Mouse (Mus musculus) heart, embryonic 11.5 days (tissue): ENCODE data around the gene Trim2. TPM values are rescaled to one million over a fixed set of nuclear protein-coding genes. Genes with fewer than 3 reads are reported as not detected.

ENCODE experiments used
- ATAC-seq: fragments of 200-750 bp; cut with Nextera tagmentation; replicated peaks from 2 replicates; pipeline ENCODE4 v1.8.0; 2017; ENCODE audit warnings: moderate library complexity; ENCODE audit not compliant: insufficient number of reproducible peaks, low FRiP score, low TSS enrichment
- H3K27ac ChIP-seq: fragments of 300-500 bp; sonication (generic); 2 replicates; pipeline ENCODE4 v1.5.1; 2014; ENCODE audit warnings: mild to moderate bottlenecking, low read depth, low read length
- H3K27me3 ChIP-seq: fragments of 300-500 bp; sonication (generic); 2 replicates; pipeline ENCODE4 v1.6.1; 2014; ENCODE audit warnings: mild to moderate bottlenecking, low read length, mixed read lengths; ENCODE audit not compliant: control insufficient read depth, insufficient read depth
- H3K36me3 ChIP-seq: fragments of 300-500 bp; sonication (generic); 2 replicates; pipeline ENCODE4 v1.6.1; 2014; ENCODE audit warnings: mild to moderate bottlenecking, low read length, moderate library complexity, mixed read lengths; ENCODE audit not compliant: control insufficient read depth, insufficient read depth
- H3K4me1 ChIP-seq: fragments of 300-500 bp; sonication (generic); 2 replicates; pipeline ENCODE4 v1.6.1; 2014; ENCODE audit warnings: low read length; ENCODE audit not compliant: control insufficient read depth, insufficient read depth
- H3K4me2 ChIP-seq: fragments of 300-500 bp; sonication (generic); 2 replicates; pipeline ENCODE4 v1.6.1; 2014; ENCODE audit warnings: mild to moderate bottlenecking, moderate library complexity
- H3K4me3 ChIP-seq: fragments of 300-500 bp; sonication (generic); 2 replicates; pipeline ENCODE4 v1.5.1; 2014; ENCODE audit warnings: low read depth, low read length
- H3K9ac ChIP-seq: fragments of 300-500 bp; sonication (generic); 2 replicates; pipeline ENCODE4 v1.6.1; 2014; ENCODE audit warnings: mild to moderate bottlenecking, low read depth, low read length, moderate library complexity
- H3K9me3 ChIP-seq: fragments of 300-500 bp; sonication (generic); replicated peaks from 2 replicates; pipeline ENCODE4 v1.6.1; 2016; ENCODE audit warnings: low read length; ENCODE audit not compliant: control insufficient read depth
- WGBS: fragments of 180-500 bp; shearing (Covaris S2); extraction: QIAGEN DNeasy Blood & Tissue Kit; methylation state at CpG from one replicate; pipeline ENCODE4 v1.1.7; 2014; ENCODE audit not compliant: insufficient replicate concordance; 5-methylcytosine and 5-hydroxymethylcytosine counted together
- polyA plus RNA-seq: library from polyadenylated mRNA; unstranded; fragments of >200 nt; fragmentation: Nextera tagmentation; extraction: Ambion mirVana; gene quantifications from 2 replicates; pipeline ENCODE4 v1.2.1, GENCODE M21; 2014

Trim2 gene
- polyA plus RNA-seq, 1 experiment from 2014 or later, result 8.9 TPM

GRCm38 (mm10) chr3:84155558-84156006 lies 151.1 kb downstream of the Trim2 start, which contains the start of gene Mnd1:
Gene Mnd1 (minus strand): TSS chr3:84155786.
- peak; percentile 100 for ATAC-seq
- under 1% methylated on average over 29 of the region's 29 CpGs for WGBS
- H3K4me3 ChIP-seq, result peak within 1 kb of the TSS; percentile 47
- H3K9me3 ChIP-seq, result no peaks in the 10 kb centered on the region
- peak within 1 kb of the TSS; percentile 81 for H3K9ac ChIP-seq
- no peaks in the 10 kb centered on the region for H3K27me3 ChIP-seq
- H3K27ac ChIP-seq, result no peak within 1 kb of the TSS
- no peaks in the 10 kb centered on the region for H3K4me1 ChIP-seq
- H3K36me3 ChIP-seq, result no peaks in the 10 kb centered on the region
- H3K4me2 ChIP-seq, result peak within 1 kb of the TSS; percentile 99

GRCm38 (mm10) chr3:84155146-84155545 lies 151.5 kb downstream of the Trim2 start:
- Histone ChIP-seq H3K27ac (no peak overlapping the region), H3K27me3 (no peaks in the 10 kb centered on the region), H3K4me3 (peak overlapping the region; percentile 47), H3K4me1 (no peaks in the 10 kb centered on the region), H3K9ac (peak overlapping the region; percentile 81), H3K9me3 (no peaks in the 10 kb centered on the region), H3K36me3 (no peaks in the 10 kb centered on the region), H3K4me2 (peak overlapping the region; percentile 99)
- ATAC-seq, result peak; percentile 37
- 0% methylated on average over 26 of the region's 27 CpGs for WGBS

- H3K9ac ChIP-seq, result no peak overlapping the region
- no peaks in the 10 kb centered on the region for H3K4me1 ChIP-seq
- H3K4me3 ChIP-seq, result peak overlapping the region; percentile 47
- no peaks in the 10 kb centered on the region for H3K9me3 ChIP-seq
- no peak for ATAC-seq
- no peaks in the 10 kb centered on the region for H3K27me3 ChIP-seq
- no peaks in the 10 kb centered on the region for H3K36me3 ChIP-seq
- H3K27ac ChIP-seq, result no peak overlapping the region
- H3K4me2 ChIP-seq, result peak overlapping the region; percentile 99
- WGBS, result 15% methylated on average over 12 of the region's 12 CpGs
Measured at GRCm38 (mm10) chr3:84154721-84155141, 151.9 kb downstream of the Trim2 start.

- no peak overlapping the region for H3K4me2 ChIP-seq
- ATAC-seq, result no peak
- no peak overlapping the region for H3K4me3 ChIP-seq
- WGBS, result 97% methylated on average over 3 of the region's 3 CpGs
- no peak overlapping the region for H3K27ac ChIP-seq
- no peaks in the 10 kb centered on the region for H3K27me3 ChIP-seq
- H3K4me1 ChIP-seq, result no peaks in the 10 kb centered on the region
- no peaks in the 10 kb centered on the region for H3K9me3 ChIP-seq
- H3K36me3 ChIP-seq, result no peaks in the 10 kb centered on the region
- H3K9ac ChIP-seq, result no peak overlapping the region
Measured at GRCm38 (mm10) chr3:84149831-84150230, 156.8 kb downstream of the Trim2 start.

GRCm38 (mm10) chr3:84140947-84141346 lies 165.7 kb downstream of the Trim2 start:
- Histone ChIP-seq H3K9me3 (no peaks in the 10 kb centered on the region), H3K4me1 (peaks cover 5% of the 10 kb centered on the region; the same call in 1 of the 2 replicates), H3K36me3 (no peaks in the 10 kb centered on the region), H3K9ac (no peak overlapping the region), H3K27ac (no peak overlapping the region), H3K4me3 (no peak overlapping the region), H3K4me2 (no peak overlapping the region), H3K27me3 (no peaks in the 10 kb centered on the region)
- WGBS, result 60% methylated on average over 7 of the region's 7 CpGs
- no peak for ATAC-seq

- H3K4me2 ChIP-seq, result no peak overlapping the region
- 78% methylated on average over 7 of the region's 7 CpGs for WGBS
- H3K9ac ChIP-seq, result no peak overlapping the region
- no peak for ATAC-seq
- H3K36me3 ChIP-seq, result no peaks in the 10 kb centered on the region
- no peak overlapping the region for H3K27ac ChIP-seq
- no peaks in the 10 kb centered on the region for H3K9me3 ChIP-seq
- peaks cover 5% of the 10 kb centered on the region; the same call in 1 of the 2 replicates for H3K4me1 ChIP-seq
- no peak overlapping the region for H3K4me3 ChIP-seq
- no peaks in the 10 kb centered on the region for H3K27me3 ChIP-seq
Measured at GRCm38 (mm10) chr3:84136509-84136908, 170.2 kb downstream of the Trim2 start.

- Histone ChIP-seq H3K4me3 (no peak overlapping the region), H3K36me3 (no peaks in the 10 kb centered on the region), H3K4me1 (peaks cover 2% of the 10 kb centered on the region; the same call in 1 of the 2 replicates), H3K27me3 (no peaks in the 10 kb centered on the region), H3K27ac (no peak overlapping the region), H3K4me2 (peak overlapping the region; percentile 11; the same call in 1 of the 2 replicates), H3K9ac (no peak overlapping the region), H3K9me3 (no peaks in the 10 kb centered on the region)
- no peak for ATAC-seq
- 59% methylated on average over 6 of the region's 6 CpGs for WGBS
Measured at GRCm38 (mm10) chr3:84135933-84136332, 170.7 kb downstream of the Trim2 start.

GRCm38 (mm10) chr3:84135387-84135786 lies 171.3 kb downstream of the Trim2 start:
- Histone ChIP-seq H3K27me3 (no peaks in the 10 kb centered on the region), H3K4me2 (peak overlapping the region; percentile 11; the same call in 1 of the 2 replicates), H3K4me1 (no peaks in the 10 kb centered on the region), H3K9ac (no peak overlapping the region), H3K36me3 (no peaks in the 10 kb centered on the region), H3K27ac (no peak overlapping the region), H3K4me3 (no peak overlapping the region), H3K9me3 (no peaks in the 10 kb centered on the region)
- 30% methylated on average over 9 of the region's 9 CpGs for WGBS
- ATAC-seq, result peak; percentile 93

GRCm38 (mm10) chr3:84131369-84131768 lies 175.3 kb downstream of the Trim2 start:
- H3K36me3 ChIP-seq, result no peaks in the 10 kb centered on the region
- no peaks in the 10 kb centered on the region for H3K27me3 ChIP-seq
- H3K4me2 ChIP-seq, result no peak overlapping the region
- 81% methylated on average over 3 of the region's 3 CpGs for WGBS
- H3K4me1 ChIP-seq, result no peaks in the 10 kb centered on the region
- no peak overlapping the region for H3K4me3 ChIP-seq
- no peak for ATAC-seq
- H3K27ac ChIP-seq, result no peak overlapping the region
- H3K9ac ChIP-seq, result no peak overlapping the region
- no peaks in the 10 kb centered on the region for H3K9me3 ChIP-seq
